Mouse (Mus musculus): ENCODE results near the gene Aurka. TPM values are rescaled to one million over a fixed set of nuclear protein-coding genes. Genes with fewer than 3 reads are reported as not detected.
A peak's percentile ranks its signal among the peaks of the same experiment; 100 is the strongest.

The Aurka gene
- polyA plus RNA-seq, 1 experiment from 2014 or later = 92.4 TPM

DNA sequence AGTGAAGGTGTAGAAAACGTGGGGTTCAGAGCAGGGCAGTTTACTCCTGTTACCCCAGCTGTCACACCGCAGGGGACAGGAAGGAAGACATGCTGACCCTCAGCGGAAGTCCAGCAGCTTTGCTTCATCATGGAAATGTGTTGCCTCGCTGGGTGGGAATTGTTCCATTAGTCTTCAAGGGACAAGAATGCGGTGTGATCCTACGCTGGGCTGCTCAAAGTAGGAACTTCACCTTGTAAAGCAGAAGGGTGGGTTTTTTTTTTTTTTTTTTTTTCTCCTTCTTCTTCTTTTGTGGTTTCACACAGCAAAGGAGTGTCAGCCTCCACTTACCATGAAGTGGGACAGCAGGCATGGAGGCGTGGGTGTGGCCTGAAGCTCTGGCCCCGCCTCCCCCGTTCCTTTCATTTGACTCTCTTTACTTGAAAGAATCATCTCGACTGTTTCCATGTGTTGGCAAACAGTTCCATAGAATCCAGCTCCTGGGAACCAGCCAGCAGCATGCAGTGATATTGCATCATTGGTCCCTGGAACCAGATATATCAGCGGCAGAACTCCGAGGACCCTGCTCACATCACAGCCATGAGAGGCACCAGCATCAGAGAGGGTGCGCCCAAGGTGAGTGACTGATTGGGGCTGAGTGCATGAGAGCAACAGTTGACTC lies 23.2 kb upstream of the Aurka start, which contains the start of gene Cass4:
Cass4 (plus strand) TSS at position 404 of the 661 bp plus-strand sequence.
- ATAC-seq (replicated peaks; ENCODE audit: extremely low read depth, insufficient read depth, low FRiP score) = no peak
- H3K9ac ChIP-seq (ENCODE audit: low read length) = no peak within 1 kb of the TSS
- no peaks in the 10 kb centered on the region for H3K27me3 ChIP-seq (ENCODE audit: control insufficient read depth, insufficient read depth, low read length)
- H3K36me3 ChIP-seq (ENCODE audit: control insufficient read depth, insufficient read depth) = no peaks in the 10 kb centered on the region
- H3K4me1 ChIP-seq (ENCODE audit: control insufficient read depth, insufficient read depth, low read length) = no peaks in the 10 kb centered on the region; the same call in 1 of the 2 replicates
- no peak within 1 kb of the TSS for H3K27ac ChIP-seq (ENCODE audit: low read length)
- H3K9me3 ChIP-seq (replicated peaks; ENCODE audit: control insufficient read depth, low read length) = no peaks in the 10 kb centered on the region
- 18% methylated on average over 13 of the region's 13 CpGs for WGBS
- H3K4me2 ChIP-seq (ENCODE audit: low read depth, low read length) = peak within 1 kb of the TSS; percentile 37
- H3K4me3 ChIP-seq (ENCODE audit: low read length) = peak within 1 kb of the TSS; percentile 6; the same call in 1 of the 2 replicates

DNA sequence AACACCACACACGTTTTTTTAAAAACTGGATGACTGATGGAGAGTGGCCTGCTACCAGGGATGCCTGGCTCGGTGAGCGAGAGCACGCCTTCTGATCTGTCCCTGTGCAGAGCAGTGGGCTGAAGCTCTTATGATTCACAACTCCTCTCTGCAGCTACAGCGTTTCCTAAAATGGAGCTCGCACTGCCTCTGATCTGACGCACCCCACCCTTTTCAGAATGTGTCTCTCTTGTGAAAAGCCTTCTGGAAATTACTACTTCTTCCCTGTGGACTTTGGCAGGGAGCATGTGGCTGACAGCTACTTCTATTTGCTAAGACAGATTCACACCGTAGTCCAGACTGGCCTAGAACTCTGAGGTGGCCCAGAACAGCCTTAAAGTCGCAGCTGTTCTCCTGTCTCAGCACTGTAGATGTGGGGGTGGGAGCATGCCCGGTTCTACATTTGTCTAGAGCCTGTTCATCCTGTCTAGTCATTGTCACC lies 21.7 kb upstream of the Aurka start:
- Histone ChIP-seq H3K27me3 (ENCODE audit: control insufficient read depth, insufficient read depth, low read length) (no peaks in the 10 kb centered on the region), H3K4me2 (ENCODE audit: low read depth, low read length) (no peak overlapping the region), H3K9ac (ENCODE audit: low read length) (no peak overlapping the region; the same call in 1 of the 2 replicates), H3K4me3 (ENCODE audit: low read length) (no peak overlapping the region), H3K27ac (ENCODE audit: low read length) (no peak overlapping the region), H3K4me1 (ENCODE audit: control insufficient read depth, insufficient read depth, low read length) (no peaks in the 10 kb centered on the region; the same call in 1 of the 2 replicates), H3K9me3 (replicated peaks; ENCODE audit: control insufficient read depth, low read length) (no peaks in the 10 kb centered on the region), H3K36me3 (ENCODE audit: control insufficient read depth, insufficient read depth) (no peaks in the 10 kb centered on the region)
- no peak for ATAC-seq (replicated peaks; ENCODE audit: extremely low read depth, insufficient read depth, low FRiP score)
- 42% methylated on average over 10 of the region's 10 CpGs for WGBS

DNA sequence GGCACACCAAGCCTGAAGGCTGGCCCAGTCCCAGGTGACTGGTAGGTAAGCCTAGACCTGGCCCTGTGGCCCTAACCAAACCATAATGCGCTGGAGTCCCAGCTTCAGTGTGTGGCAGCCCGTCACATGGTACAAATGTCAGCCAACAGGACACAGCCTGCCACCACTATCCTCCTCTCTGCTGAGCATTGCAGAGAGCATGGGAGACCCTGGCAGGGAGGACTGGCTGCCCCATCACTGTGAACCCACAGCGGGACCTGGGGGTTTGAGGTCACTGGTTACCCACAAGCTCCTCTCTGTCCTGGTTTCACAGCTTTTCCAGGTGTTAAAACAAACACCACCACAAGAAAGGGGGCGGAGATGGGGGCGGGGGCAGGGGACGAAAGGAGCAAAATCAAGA lies 20.0 kb upstream of the Aurka start:
- Histone ChIP-seq H3K27ac (ENCODE audit: low read length) (no peak overlapping the region), H3K4me2 (ENCODE audit: low read depth, low read length) (no peak overlapping the region), H3K36me3 (ENCODE audit: control insufficient read depth, insufficient read depth) (no peaks in the 10 kb centered on the region), H3K9ac (ENCODE audit: low read length) (no peak overlapping the region), H3K9me3 (replicated peaks; ENCODE audit: control insufficient read depth, low read length) (no peaks in the 10 kb centered on the region), H3K4me3 (ENCODE audit: low read length) (no peak overlapping the region), H3K27me3 (ENCODE audit: control insufficient read depth, insufficient read depth, low read length) (no peaks in the 10 kb centered on the region), H3K4me1 (ENCODE audit: control insufficient read depth, insufficient read depth, low read length) (no peaks in the 10 kb centered on the region; the same call in 1 of the 2 replicates)
- 26% methylated on average over 6 of the region's 6 CpGs for WGBS
- ATAC-seq (replicated peaks; ENCODE audit: extremely low read depth, insufficient read depth, low FRiP score) = peak; percentile 59

DNA sequence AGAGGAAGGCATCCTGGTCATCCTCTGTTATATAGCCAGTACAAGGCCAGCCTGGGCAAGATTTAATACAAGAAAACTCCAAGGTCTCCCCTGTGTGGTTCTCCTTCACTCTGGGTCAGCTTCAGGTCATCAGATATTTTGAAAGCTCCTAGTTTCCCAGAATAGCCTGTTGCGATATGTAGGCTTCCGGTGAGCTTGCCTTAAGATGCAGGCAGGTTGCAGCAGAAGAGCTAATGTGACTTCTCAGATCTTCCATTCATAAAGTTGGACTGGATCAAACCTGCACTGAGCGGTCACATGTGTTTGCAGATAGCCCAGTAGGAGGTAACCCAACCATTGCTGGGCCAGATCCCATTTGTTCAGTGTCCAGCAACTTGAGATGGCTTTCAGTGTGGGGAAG lies 14.4 kb upstream of the Aurka start:
- peaks cover 27% of the 10 kb centered on the region for H3K36me3 ChIP-seq (ENCODE audit: control insufficient read depth, insufficient read depth)
- no peaks in the 10 kb centered on the region for H3K27me3 ChIP-seq (ENCODE audit: control insufficient read depth, insufficient read depth, low read length)
- no peak overlapping the region for H3K4me3 ChIP-seq (ENCODE audit: low read length)
- no peak overlapping the region for H3K27ac ChIP-seq (ENCODE audit: low read length)
- H3K9ac ChIP-seq (ENCODE audit: low read length) = no peak overlapping the region
- H3K4me1 ChIP-seq (ENCODE audit: control insufficient read depth, insufficient read depth, low read length) = 0 out of 2 replicates have a peak, but pooled peaks cover 2% of the 10 kb centered on the region
- no peak overlapping the region for H3K4me2 ChIP-seq (ENCODE audit: low read depth, low read length)
- 53% methylated on average over 3 of the region's 3 CpGs for WGBS
- no peaks in the 10 kb centered on the region for H3K9me3 ChIP-seq (replicated peaks; ENCODE audit: control insufficient read depth, low read length)
- ATAC-seq (replicated peaks; ENCODE audit: extremely low read depth, insufficient read depth, low FRiP score) = no peak

DNA sequence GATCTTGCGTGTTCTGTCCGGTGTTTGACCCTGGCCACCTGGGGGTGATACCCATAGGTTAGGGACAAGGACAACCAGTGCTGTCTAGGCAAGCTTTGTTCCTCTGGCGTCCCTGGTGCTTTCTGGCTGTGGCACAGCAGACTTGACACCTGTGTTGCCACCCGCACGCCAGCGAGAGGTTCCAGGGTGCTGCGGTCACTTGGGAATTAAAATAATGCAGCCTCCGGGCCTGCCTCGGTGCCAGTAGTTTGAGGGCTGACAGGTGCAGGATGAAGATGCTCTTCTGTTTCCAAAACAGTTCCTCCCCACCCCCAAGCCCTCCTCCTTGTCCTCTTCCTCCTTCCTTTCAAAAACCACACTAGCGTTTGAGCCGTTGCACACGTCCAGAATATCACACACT lies 11.6 kb upstream of the Aurka start:
- peaks cover 51% of the 10 kb centered on the region for H3K36me3 ChIP-seq (ENCODE audit: control insufficient read depth, insufficient read depth)
- 81% methylated on average over 12 of the region's 12 CpGs for whole genome bisulfite sequencing
- ATAC-seq (replicated peaks; ENCODE audit: extremely low read depth, insufficient read depth, low FRiP score) = peak; percentile 30; the same call in 1 of the 2 replicates
- no peak overlapping the region for H3K27ac ChIP-seq (ENCODE audit: low read length)
- no peaks in the 10 kb centered on the region for H3K9me3 ChIP-seq (replicated peaks; ENCODE audit: control insufficient read depth, low read length)
- no peak overlapping the region for H3K4me3 ChIP-seq (ENCODE audit: low read length)
- H3K4me1 ChIP-seq (ENCODE audit: control insufficient read depth, insufficient read depth, low read length) = 0 out of 2 replicates have a peak, but pooled peaks cover 2% of the 10 kb centered on the region
- no peak overlapping the region for H3K4me2 ChIP-seq (ENCODE audit: low read depth, low read length)
- H3K27me3 ChIP-seq (ENCODE audit: control insufficient read depth, insufficient read depth, low read length) = no peaks in the 10 kb centered on the region
- H3K9ac ChIP-seq (ENCODE audit: low read length) = no peak overlapping the region

DNA sequence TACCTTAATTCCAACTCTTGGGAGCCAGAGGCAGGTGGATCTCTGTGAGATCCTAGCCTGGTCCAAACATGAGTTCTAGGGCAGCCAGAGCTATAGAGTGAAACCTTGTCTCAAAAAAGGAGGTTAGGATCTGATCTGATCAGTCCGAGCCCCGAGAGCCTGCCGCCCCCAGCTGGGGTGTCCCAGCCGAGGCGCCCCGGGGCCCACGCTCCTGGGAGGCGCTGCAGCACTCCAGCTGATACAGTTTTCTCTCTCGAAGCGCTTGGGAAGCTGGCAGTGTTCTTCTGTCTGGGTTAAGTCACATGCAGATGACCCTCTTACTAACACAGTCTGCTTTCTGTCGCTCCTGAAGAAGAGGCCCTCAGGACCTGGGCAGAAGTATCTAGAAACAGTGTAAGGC lies 11.0 kb upstream of the Aurka start:
- whole genome bisulfite sequencing = 87% methylated on average over 11 of the region's 11 CpGs
- 0 out of 2 replicates have a peak, but pooled peaks have one; percentile 10 for ATAC-seq (replicated peaks; ENCODE audit: extremely low read depth, insufficient read depth, low FRiP score)
- H3K4me1 ChIP-seq (ENCODE audit: control insufficient read depth, insufficient read depth, low read length) = 0 out of 2 replicates have a peak, but pooled peaks cover 2% of the 10 kb centered on the region
- H3K4me3 ChIP-seq (ENCODE audit: low read length) = no peak overlapping the region
- H3K36me3 ChIP-seq (ENCODE audit: control insufficient read depth, insufficient read depth) = peaks cover 55% of the 10 kb centered on the region
- no peak overlapping the region for H3K4me2 ChIP-seq (ENCODE audit: low read depth, low read length)
- peak overlapping the region; percentile 26; the same call in 1 of the 2 replicates for H3K27ac ChIP-seq (ENCODE audit: low read length)
- H3K27me3 ChIP-seq (ENCODE audit: control insufficient read depth, insufficient read depth, low read length) = no peaks in the 10 kb centered on the region
- no peak overlapping the region for H3K9ac ChIP-seq (ENCODE audit: low read length)
- H3K9me3 ChIP-seq (replicated peaks; ENCODE audit: control insufficient read depth, low read length) = no peaks in the 10 kb centered on the region

DNA sequence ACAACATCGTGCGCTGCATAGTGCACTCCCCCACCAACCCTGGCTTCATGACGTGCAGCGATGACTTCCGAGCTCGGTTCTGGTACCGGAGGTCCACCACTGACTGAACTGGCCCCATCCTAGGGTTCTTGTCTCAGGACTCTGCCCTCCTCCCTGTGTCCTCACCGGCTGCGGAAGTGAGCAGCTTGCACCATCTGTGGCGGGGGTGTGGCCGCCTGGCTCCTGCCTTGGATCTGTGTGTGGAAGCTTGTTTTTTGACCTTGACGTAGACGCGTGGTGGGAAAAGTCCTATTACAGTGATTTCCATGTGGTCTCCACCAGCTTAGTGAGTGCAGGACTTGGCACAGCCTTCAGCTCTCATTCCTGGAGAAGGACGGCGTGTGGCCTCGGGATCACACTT lies 10.2 kb upstream of the Aurka start:
- H3K9ac ChIP-seq (ENCODE audit: low read length) = no peak overlapping the region
- H3K4me3 ChIP-seq (ENCODE audit: low read length) = no peak overlapping the region
- no peak overlapping the region for H3K4me2 ChIP-seq (ENCODE audit: low read depth, low read length)
- no peaks in the 10 kb centered on the region for H3K9me3 ChIP-seq (replicated peaks; ENCODE audit: control insufficient read depth, low read length)
- WGBS = 89% methylated on average over 17 of the region's 17 CpGs
- H3K27me3 ChIP-seq (ENCODE audit: control insufficient read depth, insufficient read depth, low read length) = no peaks in the 10 kb centered on the region
- peaks cover 63% of the 10 kb centered on the region for H3K36me3 ChIP-seq (ENCODE audit: control insufficient read depth, insufficient read depth)
- H3K27ac ChIP-seq (ENCODE audit: low read length) = no peak overlapping the region
- H3K4me1 ChIP-seq (ENCODE audit: control insufficient read depth, insufficient read depth, low read length) = 0 out of 2 replicates have a peak, but pooled peaks cover 2% of the 10 kb centered on the region
- ATAC-seq (replicated peaks; ENCODE audit: extremely low read depth, insufficient read depth, low FRiP score) = no peak

DNA sequence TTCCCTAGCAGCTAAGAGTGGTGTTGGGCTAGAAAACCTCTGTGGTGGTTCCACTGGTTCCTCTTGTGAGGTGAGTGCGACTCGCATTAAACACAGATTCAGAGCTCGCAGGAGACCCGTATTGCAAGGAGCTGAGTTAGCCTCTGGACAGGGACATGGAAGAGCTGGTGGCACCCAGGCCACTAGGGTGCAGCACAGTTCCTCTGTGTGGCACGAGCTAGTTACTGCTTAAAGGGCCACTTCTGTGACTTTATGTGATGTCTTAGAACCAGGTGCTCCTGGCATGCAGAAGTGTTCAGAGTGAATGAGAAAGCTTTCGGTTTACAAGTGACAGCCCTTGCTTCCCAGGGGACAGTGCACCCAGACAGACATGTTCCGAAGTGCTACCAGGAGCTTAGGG lies 8.0 kb upstream of the Aurka start:
- Histone ChIP-seq H3K4me1 (ENCODE audit: control insufficient read depth, insufficient read depth, low read length) (no peaks in the 10 kb centered on the region), H3K27ac (ENCODE audit: low read length) (no peak overlapping the region), H3K27me3 (ENCODE audit: control insufficient read depth, insufficient read depth, low read length) (no peaks in the 10 kb centered on the region), H3K36me3 (ENCODE audit: control insufficient read depth, insufficient read depth) (peaks cover 81% of the 10 kb centered on the region), H3K4me2 (ENCODE audit: low read depth, low read length) (no peak overlapping the region), H3K9me3 (replicated peaks; ENCODE audit: control insufficient read depth, low read length) (no peaks in the 10 kb centered on the region), H3K9ac (ENCODE audit: low read length) (no peak overlapping the region), H3K4me3 (ENCODE audit: low read length) (no peak overlapping the region)
- 68% methylated on average over 7 of the region's 7 CpGs for WGBS
- no peak; the same call in 1 of the 2 replicates for ATAC-seq (replicated peaks; ENCODE audit: extremely low read depth, insufficient read depth, low FRiP score)

DNA sequence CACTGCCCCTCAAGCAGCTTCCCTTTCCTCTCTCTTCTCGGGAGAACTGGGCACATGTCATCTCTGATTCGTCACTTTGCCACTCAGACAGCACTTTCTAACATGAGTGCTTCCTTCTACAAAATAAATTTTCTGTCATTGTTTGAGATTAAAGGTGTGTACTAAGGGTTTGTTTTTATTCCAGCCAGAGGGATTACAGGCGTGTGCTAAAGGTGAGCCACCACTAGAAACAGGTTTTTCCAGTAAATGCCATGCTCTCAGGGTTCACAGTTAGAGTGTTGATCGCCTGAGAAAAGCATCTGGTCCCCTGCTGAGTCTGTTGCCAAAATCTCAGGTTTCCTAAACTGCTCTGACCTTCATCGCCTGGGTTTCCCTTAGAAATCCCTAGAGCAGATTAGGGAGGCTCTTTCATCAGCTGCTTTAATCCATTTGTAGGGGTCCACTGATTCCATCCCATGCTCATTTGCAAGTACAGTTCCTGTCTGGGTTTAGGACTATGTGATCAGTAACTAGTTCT lies 6.7 kb upstream of the Aurka start:
- Histone ChIP-seq H3K9ac (ENCODE audit: low read length) (no peak overlapping the region), H3K27ac (ENCODE audit: low read length) (no peak overlapping the region), H3K4me3 (ENCODE audit: low read length) (no peak overlapping the region), H3K9me3 (replicated peaks; ENCODE audit: control insufficient read depth, low read length) (no peaks in the 10 kb centered on the region), H3K36me3 (ENCODE audit: control insufficient read depth, insufficient read depth) (peaks cover 83% of the 10 kb centered on the region), H3K27me3 (ENCODE audit: control insufficient read depth, insufficient read depth, low read length) (no peaks in the 10 kb centered on the region), H3K4me2 (ENCODE audit: low read depth, low read length) (no peak overlapping the region), H3K4me1 (ENCODE audit: control insufficient read depth, insufficient read depth, low read length) (peaks cover 1% of the 10 kb centered on the region)
- 54% methylated on average over 5 of the region's 5 CpGs for whole genome bisulfite sequencing
- no peak for ATAC-seq (replicated peaks; ENCODE audit: extremely low read depth, insufficient read depth, low FRiP score)

Data from heart, embryonic 16.5 days (tissue).